Mouse (Mus musculus): ENCODE data around the gene 4933434E20Rik. TPM values are rescaled to one million over a fixed set of nuclear protein-coding genes. Genes with fewer than 3 reads are reported as not detected.

Gene 4933434E20Rik
- polyA plus RNA-seq, 1 experiment from 2014 or later = 144 TPM

DNA sequence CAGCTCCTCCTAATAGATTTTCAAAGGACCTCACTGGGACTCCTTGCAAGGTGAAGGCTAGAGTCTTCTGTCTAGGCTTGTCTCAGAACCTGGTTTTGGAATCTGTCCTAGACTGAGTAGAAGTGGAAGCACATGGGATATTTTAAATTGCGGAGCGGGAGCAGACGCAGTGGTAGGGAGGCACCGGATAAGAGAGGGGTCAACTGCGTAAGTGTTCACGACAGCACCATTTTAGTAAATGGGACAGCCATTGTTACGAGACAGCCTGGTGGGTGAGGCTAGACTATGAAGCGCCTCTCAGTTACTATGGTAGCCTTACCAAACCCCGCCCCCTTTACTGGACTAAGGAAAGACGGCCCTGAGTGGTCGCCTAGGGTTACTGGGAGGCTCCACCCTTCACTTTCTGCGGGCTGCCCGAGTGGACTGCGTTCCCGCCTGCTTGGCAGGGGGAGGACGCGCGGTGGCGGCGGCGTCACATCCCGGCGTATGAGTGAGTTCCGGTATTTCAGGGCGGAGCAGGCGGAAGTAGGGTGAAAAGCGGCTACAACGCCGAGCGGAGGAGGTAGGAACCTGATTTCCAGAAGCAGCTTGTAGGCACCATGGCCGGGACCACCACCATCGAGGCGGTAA lies 27.8 kb downstream of the 4933434E20Rik start:
- Histone ChIP-seq H3K27me3 (replicated peaks; ENCODE audit: control insufficient read depth, insufficient read depth, low read length) (no peaks in the 10 kb centered on the region), H3K4me1 (ENCODE audit: control insufficient read depth, insufficient read depth, low read length) (peaks cover 34% of the 10 kb centered on the region), H3K4me2 (ENCODE audit: low read depth, low read length) (peak overlapping the region; percentile 82), H3K9ac (ENCODE audit: low read depth, low read length) (peak overlapping the region; percentile 89), H3K36me3 (ENCODE audit: control insufficient read depth, insufficient read depth, low read length) (no peaks in the 10 kb centered on the region), H3K27ac (replicated peaks; ENCODE audit: low read depth, low read length) (peak overlapping the region; percentile 97), H3K9me3 (ENCODE audit: control insufficient read depth, low read length) (no peaks in the 10 kb centered on the region), H3K4me3 (ENCODE audit: low read depth, low read length) (peak overlapping the region; percentile 67)
- DNase-seq (ENCODE audit: low spot score) = peak; percentile 98
- peak; percentile 96 for ATAC-seq (ENCODE audit: low read depth)
- WGBS = 1% methylated on average over 31 of the region's 33 CpGs

DNA sequence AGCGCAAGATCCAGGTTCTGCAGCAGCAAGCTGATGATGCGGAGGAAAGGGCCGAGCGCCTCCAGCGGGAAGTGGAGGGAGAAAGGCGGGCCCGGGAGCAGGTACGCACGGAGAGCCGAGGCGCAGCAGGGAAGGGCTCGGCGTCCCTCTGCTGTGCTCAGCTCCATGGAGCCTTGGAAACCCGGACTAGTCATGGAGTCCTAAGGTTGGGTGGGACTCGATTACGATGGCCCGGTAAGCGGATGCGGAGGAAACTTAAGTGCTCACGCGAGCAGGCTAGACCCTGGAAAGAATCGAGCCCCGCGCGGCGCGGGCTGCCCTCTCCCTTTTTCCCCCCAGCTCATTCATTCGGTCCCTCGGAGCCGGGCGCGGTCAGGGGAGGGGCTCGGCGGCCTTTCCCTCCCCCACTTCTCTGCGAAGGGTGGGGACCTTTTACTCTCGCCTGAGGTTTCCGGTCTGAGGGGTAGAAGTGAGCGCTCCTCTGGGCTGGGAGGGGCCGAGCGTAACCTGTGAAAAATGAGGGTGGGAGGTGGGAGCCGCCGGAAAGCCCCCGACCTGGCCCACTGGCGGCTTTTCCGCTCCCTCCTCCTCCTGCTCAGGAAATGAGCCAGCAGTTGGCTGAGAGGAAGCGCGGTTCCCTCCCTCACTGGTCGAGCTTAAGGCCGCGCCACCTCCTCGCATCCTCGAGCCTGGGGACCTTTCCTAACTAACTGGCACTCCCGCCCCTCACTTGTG lies 28.5 kb downstream of the 4933434E20Rik start:
- no peaks in the 10 kb centered on the region for H3K9me3 ChIP-seq (ENCODE audit: control insufficient read depth, low read length)
- peak; percentile 91 for DNase-seq (ENCODE audit: low spot score)
- peak overlapping the region; percentile 67 for H3K4me3 ChIP-seq (ENCODE audit: low read depth, low read length)
- WGBS = under 1% methylated on average over 33 of the region's 53 CpGs
- H3K27ac ChIP-seq (replicated peaks; ENCODE audit: low read depth, low read length) = peak overlapping the region; percentile 97
- H3K4me1 ChIP-seq (ENCODE audit: control insufficient read depth, insufficient read depth, low read length) = peaks cover 41% of the 10 kb centered on the region
- no peaks in the 10 kb centered on the region for H3K36me3 ChIP-seq (ENCODE audit: control insufficient read depth, insufficient read depth, low read length)
- peak; percentile 53 for ATAC-seq (ENCODE audit: low read depth)
- H3K27me3 ChIP-seq (replicated peaks; ENCODE audit: control insufficient read depth, insufficient read depth, low read length) = no peaks in the 10 kb centered on the region
- peak overlapping the region; percentile 89 for H3K9ac ChIP-seq (ENCODE audit: low read depth, low read length)
- H3K4me2 ChIP-seq (ENCODE audit: low read depth, low read length) = peak overlapping the region; percentile 82

DNA sequence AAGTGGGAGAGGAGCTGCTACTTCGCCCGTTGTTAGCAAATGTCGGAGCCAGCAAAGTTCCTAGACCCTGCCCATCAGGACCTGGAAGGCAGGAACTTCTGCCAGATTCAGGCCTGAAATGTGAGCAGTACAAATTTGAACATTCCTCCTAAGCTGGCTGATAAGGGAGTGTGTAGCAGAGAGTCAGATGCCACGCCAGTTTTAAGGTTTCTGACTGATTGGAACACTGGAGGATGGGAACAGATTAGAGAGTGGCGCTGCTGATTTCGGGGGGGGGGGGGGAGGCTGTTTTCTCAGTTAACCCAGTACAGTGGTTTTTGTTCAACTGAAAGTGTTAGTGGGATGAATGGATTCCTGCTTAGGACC lies 29.0 kb downstream of the 4933434E20Rik start:
- Histone ChIP-seq H3K36me3 (ENCODE audit: control insufficient read depth, insufficient read depth, low read length) (no peaks in the 10 kb centered on the region), H3K9ac (ENCODE audit: low read depth, low read length) (peak overlapping the region; percentile 89), H3K4me1 (ENCODE audit: control insufficient read depth, insufficient read depth, low read length) (peaks cover 45% of the 10 kb centered on the region), H3K27me3 (replicated peaks; ENCODE audit: control insufficient read depth, insufficient read depth, low read length) (no peaks in the 10 kb centered on the region), H3K9me3 (ENCODE audit: control insufficient read depth, low read length) (no peaks in the 10 kb centered on the region), H3K27ac (replicated peaks; ENCODE audit: low read depth, low read length) (peak overlapping the region; percentile 97), H3K4me3 (ENCODE audit: low read depth, low read length) (peak overlapping the region; percentile 67), H3K4me2 (ENCODE audit: low read depth, low read length) (peak overlapping the region; percentile 82)
- ATAC-seq (ENCODE audit: low read depth) (no peak), DNase-seq (ENCODE audit: low spot score) (no peak)
- under 1% methylated on average over 6 of the region's 6 CpGs for WGBS

DNA sequence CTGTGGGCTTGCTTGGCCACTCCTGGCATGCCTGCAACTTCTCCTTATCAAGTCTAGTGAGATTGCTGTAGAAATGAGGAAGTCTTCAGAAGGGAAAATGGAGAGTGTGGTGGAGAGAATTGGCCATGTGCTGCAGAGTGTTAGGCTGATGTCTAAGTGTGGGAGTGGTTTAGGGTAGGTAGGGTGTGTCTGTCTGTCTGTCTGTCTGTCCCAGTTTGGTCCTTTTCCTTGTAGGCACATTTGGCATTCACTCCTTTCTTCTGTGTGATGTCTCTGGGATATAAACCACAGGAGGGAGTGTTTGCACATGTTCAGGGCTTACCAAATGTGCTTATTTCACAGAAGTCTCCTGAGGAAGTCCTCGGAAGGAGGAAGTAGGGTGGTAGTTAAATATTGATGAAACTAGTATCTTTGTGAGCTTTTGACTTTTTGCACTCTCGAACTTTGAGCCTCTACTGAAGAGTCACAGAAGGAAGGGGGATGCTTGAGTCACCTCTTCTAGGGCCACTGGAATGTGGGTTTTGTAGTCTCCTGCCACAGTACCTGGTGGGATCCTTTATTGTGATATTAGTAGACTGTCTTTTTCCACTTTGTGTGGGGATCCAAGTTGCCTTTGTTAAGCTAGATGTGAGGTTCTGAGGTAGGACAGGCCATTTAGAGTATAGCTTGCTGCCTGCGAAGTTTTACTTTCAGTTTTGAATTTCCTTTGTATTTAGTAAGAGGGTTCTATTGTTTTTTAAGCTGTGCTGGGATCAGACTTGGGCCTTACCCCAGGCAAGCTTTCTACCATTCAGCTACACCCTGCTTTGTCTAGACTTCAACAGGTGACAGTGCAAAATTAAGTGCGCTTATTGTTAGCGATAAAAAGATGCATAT lies 30.2 kb downstream of the 4933434E20Rik start:
- Histone ChIP-seq H3K9ac (ENCODE audit: low read depth, low read length) (peak overlapping the region; percentile 28), H3K4me1 (ENCODE audit: control insufficient read depth, insufficient read depth, low read length) (peaks cover 45% of the 10 kb centered on the region)

DNA sequence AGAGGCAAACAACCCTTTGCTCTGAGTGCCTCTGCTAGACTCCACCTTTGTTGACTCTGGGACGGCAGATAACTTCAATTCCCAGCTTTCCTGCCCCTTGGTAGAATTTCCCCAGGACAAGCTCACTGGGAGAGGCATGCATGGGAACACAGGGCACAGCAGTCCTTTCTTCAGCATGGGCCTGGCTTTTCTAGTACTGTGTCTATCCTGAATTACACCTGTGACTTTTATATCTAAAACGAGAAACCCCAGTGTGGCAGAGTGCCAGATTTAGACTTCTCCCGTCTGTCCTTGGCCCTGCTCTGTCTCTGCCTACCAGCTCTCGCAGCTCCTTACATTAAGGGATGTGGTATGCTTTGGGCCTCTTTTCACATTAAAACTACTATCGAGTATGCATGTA lies 31.6 kb downstream of the 4933434E20Rik start:
- peak overlapping the region; percentile 29; the same call in 1 of the 2 replicates for H3K27ac ChIP-seq (replicated peaks; ENCODE audit: low read depth, low read length)
- peaks cover 40% of the 10 kb centered on the region for H3K4me1 ChIP-seq (ENCODE audit: control insufficient read depth, insufficient read depth, low read length)

More for the DNA sequence above, 30.2 kb downstream of the 4933434E20Rik start:
- H3K4me2 ChIP-seq (ENCODE audit: low read depth, low read length) = peak overlapping the region; percentile 82
- peak overlapping the region; percentile 67 for H3K4me3 ChIP-seq (ENCODE audit: low read depth, low read length)
- WGBS = 70% methylated on average over 5 of the region's 5 CpGs
- H3K36me3 ChIP-seq (ENCODE audit: control insufficient read depth, insufficient read depth, low read length) = 0 out of 2 replicates have a peak, but pooled peaks cover 10% of the 10 kb centered on the region
- H3K9me3 ChIP-seq (ENCODE audit: control insufficient read depth, low read length) = no peaks in the 10 kb centered on the region
- ATAC-seq (ENCODE audit: low read depth) (no peak), DNase-seq (ENCODE audit: low spot score) (no peak)
- no peak overlapping the region for H3K27ac ChIP-seq (replicated peaks; ENCODE audit: low read depth, low read length)
- no peaks in the 10 kb centered on the region for H3K27me3 ChIP-seq (replicated peaks; ENCODE audit: control insufficient read depth, insufficient read depth, low read length)

DNA sequence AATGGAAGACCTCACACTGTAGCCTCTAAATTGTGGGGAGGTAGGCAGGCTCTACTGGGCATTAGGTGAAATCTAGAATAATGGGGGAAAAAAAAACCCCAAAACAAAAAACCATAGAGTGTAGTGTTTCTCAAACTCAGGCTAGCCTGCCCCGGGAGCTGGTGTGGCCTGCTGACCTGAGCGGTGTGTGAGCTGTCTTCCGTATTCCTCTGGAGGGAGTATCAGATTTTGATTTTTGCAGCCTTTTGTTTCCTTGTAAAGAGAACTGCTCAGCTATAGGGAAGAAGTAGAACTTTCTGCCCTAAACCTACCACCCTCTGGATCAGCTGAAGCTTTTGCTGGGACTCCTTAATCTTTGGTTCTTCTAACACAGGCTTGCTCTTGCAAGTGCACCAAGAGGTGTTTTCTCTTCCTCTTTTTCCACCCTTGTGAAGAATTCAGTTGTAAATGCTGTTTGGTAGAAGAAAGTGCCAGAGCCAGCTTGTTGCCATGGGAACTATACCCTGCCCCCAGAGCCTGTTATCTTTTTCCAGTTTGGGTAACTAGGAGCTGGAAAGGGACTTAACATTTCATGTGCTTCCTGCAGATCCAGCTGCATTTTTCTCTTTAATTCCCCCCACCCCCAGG lies 32.4 kb downstream of the 4933434E20Rik start:
- DNase-seq (ENCODE audit: low spot score) (peak; percentile 32), ATAC-seq (ENCODE audit: low read depth) (no peak)
- Histone ChIP-seq H3K27me3 (replicated peaks; ENCODE audit: control insufficient read depth, insufficient read depth, low read length) (no peaks in the 10 kb centered on the region), H3K27ac (replicated peaks; ENCODE audit: low read depth, low read length) (peak overlapping the region; percentile 29; the same call in 1 of the 2 replicates), H3K4me3 (ENCODE audit: low read depth, low read length) (no peak overlapping the region), H3K36me3 (ENCODE audit: control insufficient read depth, insufficient read depth, low read length) (peaks cover 32% of the 10 kb centered on the region), H3K4me1 (ENCODE audit: control insufficient read depth, insufficient read depth, low read length) (peaks cover 40% of the 10 kb centered on the region), H3K9ac (ENCODE audit: low read depth, low read length) (no peak overlapping the region), H3K9me3 (ENCODE audit: control insufficient read depth, low read length) (no peaks in the 10 kb centered on the region), H3K4me2 (ENCODE audit: low read depth, low read length) (peak overlapping the region; percentile 26)
- WGBS = 55% methylated on average over 3 of the region's 3 CpGs

More for the DNA sequence above, 31.6 kb downstream of the 4933434E20Rik start:
- Histone ChIP-seq H3K4me2 (ENCODE audit: low read depth, low read length) (peak overlapping the region; percentile 26; the same call in 1 of the 2 replicates), H3K9me3 (ENCODE audit: control insufficient read depth, low read length) (no peaks in the 10 kb centered on the region), H3K9ac (ENCODE audit: low read depth, low read length) (peak overlapping the region; percentile 19; the same call in 1 of the 2 replicates), H3K27me3 (replicated peaks; ENCODE audit: control insufficient read depth, insufficient read depth, low read length) (no peaks in the 10 kb centered on the region), H3K4me3 (ENCODE audit: low read depth, low read length) (no peak overlapping the region), H3K36me3 (ENCODE audit: control insufficient read depth, insufficient read depth, low read length) (peaks cover 24% of the 10 kb centered on the region)
- WGBS = 52% methylated on average over 5 of the region's 5 CpGs
- DNase-seq (ENCODE audit: low spot score) (no peak), ATAC-seq (ENCODE audit: low read depth) (no peak)

DNA sequence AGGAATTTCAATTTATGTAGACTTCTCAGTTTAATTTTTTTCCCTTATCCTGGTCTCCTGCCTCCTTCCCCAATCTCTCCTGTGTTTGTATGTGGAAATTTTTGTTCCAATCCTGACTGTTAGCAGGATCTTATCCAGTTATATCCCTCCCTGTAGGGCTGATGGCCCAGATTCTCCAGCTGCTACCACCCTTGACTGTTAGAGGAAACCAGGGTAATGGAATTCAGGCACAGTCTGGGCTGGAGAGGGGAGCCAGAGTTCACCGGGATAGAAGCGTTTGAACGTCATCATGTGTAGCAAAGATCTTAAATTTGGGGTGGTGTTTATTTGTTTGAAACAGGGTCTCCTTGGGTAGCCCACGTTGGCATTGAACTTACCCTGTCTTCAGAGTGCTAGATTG lies 33.4 kb downstream of the 4933434E20Rik start:
- no peak for ATAC-seq (ENCODE audit: low read depth)
- H3K27me3 ChIP-seq (replicated peaks; ENCODE audit: control insufficient read depth, insufficient read depth, low read length) = no peaks in the 10 kb centered on the region
- H3K4me3 ChIP-seq (ENCODE audit: low read depth, low read length) = no peak overlapping the region
- WGBS = 70% methylated on average over 4 of the region's 4 CpGs
- no peaks in the 10 kb centered on the region for H3K9me3 ChIP-seq (ENCODE audit: control insufficient read depth, low read length)
- H3K4me1 ChIP-seq (ENCODE audit: control insufficient read depth, insufficient read depth, low read length) = peaks cover 40% of the 10 kb centered on the region
- H3K4me2 ChIP-seq (ENCODE audit: low read depth, low read length) = no peak overlapping the region
- no peak for DNase-seq (ENCODE audit: low spot score)
- H3K27ac ChIP-seq (replicated peaks; ENCODE audit: low read depth, low read length) = peak overlapping the region; percentile 29; the same call in 1 of the 2 replicates
- H3K36me3 ChIP-seq (ENCODE audit: control insufficient read depth, insufficient read depth, low read length) = peaks cover 42% of the 10 kb centered on the region
- H3K9ac ChIP-seq (ENCODE audit: low read depth, low read length) = no peak overlapping the region

DNA sequence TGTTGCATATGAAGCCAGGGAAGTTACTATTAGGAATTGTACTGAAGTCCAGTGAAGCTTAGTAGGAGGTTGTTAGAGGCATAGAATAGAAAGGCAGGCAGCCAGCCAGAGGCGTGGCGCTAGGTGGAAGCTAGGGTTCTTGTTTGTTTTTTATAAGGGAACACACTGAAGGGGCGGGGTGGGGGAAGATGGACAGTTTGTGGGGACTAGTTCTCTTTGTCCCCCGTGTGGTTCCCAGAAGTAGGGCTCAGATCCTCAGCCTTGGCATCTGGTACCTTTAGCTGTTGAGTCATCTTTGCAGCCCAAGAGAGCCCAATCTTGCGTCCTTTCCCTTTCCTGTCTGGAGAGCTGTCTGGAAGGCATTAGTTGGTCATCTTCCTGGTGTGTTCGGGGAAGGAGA lies 33.8 kb downstream of the 4933434E20Rik start:
- ATAC-seq (ENCODE audit: low read depth) = no peak
- Histone ChIP-seq H3K27me3 (replicated peaks; ENCODE audit: control insufficient read depth, insufficient read depth, low read length) (no peaks in the 10 kb centered on the region), H3K9ac (ENCODE audit: low read depth, low read length) (no peak overlapping the region), H3K9me3 (ENCODE audit: control insufficient read depth, low read length) (no peaks in the 10 kb centered on the region), H3K36me3 (ENCODE audit: control insufficient read depth, insufficient read depth, low read length) (peaks cover 46% of the 10 kb centered on the region), H3K4me1 (ENCODE audit: control insufficient read depth, insufficient read depth, low read length) (peaks cover 40% of the 10 kb centered on the region), H3K27ac (replicated peaks; ENCODE audit: low read depth, low read length) (no peak overlapping the region; the same call in 1 of the 2 replicates), H3K4me2 (ENCODE audit: low read depth, low read length) (no peak overlapping the region), H3K4me3 (ENCODE audit: low read depth, low read length) (no peak overlapping the region)
- WGBS = 83% methylated on average over 6 of the region's 6 CpGs
- no peak for DNase-seq (ENCODE audit: low spot score)
